Mouse (Mus musculus): Measurements from ENCODE around the gene Cacng1. TPM values are rescaled to one million over a fixed set of nuclear protein-coding genes. Genes with fewer than 3 reads are reported as not detected.

Gene Cacng1
- polyA plus RNA-seq, 1 experiment from 2014 or later: 0.26 TPM

- peaks cover 53% of the 10 kb centered on the region for H3K36me3 ChIP-seq (replicated peaks)
- peaks cover 12% of the 10 kb centered on the region for H3K4me1 ChIP-seq
- H3K9me3 ChIP-seq: no peaks in the 10 kb centered on the region
- no peaks in the 10 kb centered on the region for H3K27me3 ChIP-seq
- H3K9ac ChIP-seq: no peak overlapping the region
- H3K27ac ChIP-seq: no peak overlapping the region
- no peak for ATAC-seq (ENCODE audit: low FRiP score)
- no peak overlapping the region for H3K4me3 ChIP-seq (replicated peaks)
- H3K4me2 ChIP-seq: no peak overlapping the region
- 90% methylated on average over 5 of the region's 5 CpGs for WGBS
Observed at GRCm38 (mm10) chr11:107674006-107674405, 42.3 kb downstream of the Cacng1 start.

- 87% methylated on average over 4 of the region's 4 CpGs for WGBS
- H3K36me3 ChIP-seq (replicated peaks): peaks cover 75% of the 10 kb centered on the region
Observed at GRCm38 (mm10) chr11:107668977-107669376, 47.3 kb downstream of the Cacng1 start.

DNA sequence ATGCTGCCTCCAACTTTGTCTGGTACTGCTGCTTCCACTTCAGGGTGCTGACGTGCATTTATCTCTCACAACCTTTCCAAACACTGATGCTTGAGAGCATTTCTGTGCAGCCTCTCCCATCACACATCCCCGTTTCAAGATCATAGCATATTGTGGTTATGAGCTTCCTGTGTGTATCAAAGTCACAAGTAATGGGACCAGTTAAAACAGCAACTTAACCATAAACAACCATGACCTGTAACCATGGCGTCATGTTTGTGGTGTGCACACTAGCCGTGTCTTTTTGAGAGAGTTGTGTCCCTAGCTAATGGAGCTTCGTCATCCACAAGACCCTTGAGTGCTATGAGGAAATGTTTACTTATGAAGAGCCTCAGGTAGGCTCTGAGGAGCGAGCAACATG lies 48.1 kb downstream of the Cacng1 start:
- H3K9me3 ChIP-seq: no peaks in the 10 kb centered on the region
- H3K36me3 ChIP-seq (replicated peaks): peaks cover 75% of the 10 kb centered on the region
- WGBS: 94% methylated on average over 6 of the region's 6 CpGs
- no peak overlapping the region for H3K4me2 ChIP-seq
- no peak overlapping the region for H3K27ac ChIP-seq
- no peaks in the 10 kb centered on the region for H3K27me3 ChIP-seq
- no peak overlapping the region for H3K4me3 ChIP-seq (replicated peaks)
- ATAC-seq (ENCODE audit: low FRiP score): no peak
- H3K9ac ChIP-seq: no peak overlapping the region
- no peaks in the 10 kb centered on the region for H3K4me1 ChIP-seq

More at GRCm38 (mm10) chr11:107668977-107669376, 47.3 kb downstream of the Cacng1 start:
- H3K9me3 ChIP-seq: no peaks in the 10 kb centered on the region
- no peak overlapping the region for H3K4me2 ChIP-seq
- no peak overlapping the region for H3K27ac ChIP-seq
- H3K27me3 ChIP-seq: no peaks in the 10 kb centered on the region
- ATAC-seq (ENCODE audit: low FRiP score): no peak
- no peaks in the 10 kb centered on the region for H3K4me1 ChIP-seq
- no peak overlapping the region for H3K9ac ChIP-seq
- H3K4me3 ChIP-seq (replicated peaks): no peak overlapping the region

DNA sequence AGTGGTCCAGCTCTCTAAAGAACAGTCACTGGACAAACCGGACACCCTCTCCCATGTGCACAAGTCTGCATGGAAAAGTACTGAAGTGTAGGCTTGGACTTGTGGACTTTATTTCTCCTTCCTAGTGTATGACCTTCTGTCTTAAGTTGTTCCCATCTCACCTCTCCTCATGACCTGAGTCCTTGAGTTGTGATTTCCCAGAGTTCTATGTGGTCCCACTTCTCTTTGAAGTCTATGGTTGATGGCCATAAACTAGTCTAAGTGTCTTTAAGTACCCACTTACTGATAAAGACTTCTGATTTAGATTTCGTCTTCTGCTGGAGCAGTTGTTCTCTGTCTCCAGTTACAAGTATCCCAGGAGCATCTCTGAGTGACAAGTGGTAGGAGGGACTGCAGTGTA lies 48.8 kb downstream of the Cacng1 start:
- Histone ChIP-seq H3K27me3 (no peaks in the 10 kb centered on the region), H3K36me3 (replicated peaks) (peaks cover 77% of the 10 kb centered on the region)
- WGBS: 86% methylated on average over 2 of the region's 2 CpGs

DNA sequence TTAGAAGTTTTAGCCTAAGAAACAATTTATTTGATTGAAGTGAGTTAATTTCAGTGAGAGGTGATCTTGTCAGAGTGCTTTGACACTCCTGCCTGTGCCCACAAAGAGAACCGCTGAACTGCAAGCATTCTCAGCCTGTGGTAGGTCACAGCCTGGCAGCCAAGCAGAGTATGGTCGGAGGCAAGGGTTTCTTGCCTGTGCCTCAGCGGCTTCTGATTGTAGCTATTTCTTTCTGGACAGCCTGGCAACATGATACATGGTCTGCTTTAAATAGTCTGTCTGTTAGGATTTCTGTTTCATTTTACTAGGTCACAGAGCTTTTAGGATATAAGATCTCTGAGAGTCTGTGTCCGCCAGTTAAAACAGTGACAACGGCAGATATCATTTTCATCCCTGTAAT lies 53.7 kb downstream of the Cacng1 start:
- H3K36me3 ChIP-seq (replicated peaks): peaks cover 69% of the 10 kb centered on the region
- H3K27me3 ChIP-seq: no peaks in the 10 kb centered on the region
- no peaks in the 10 kb centered on the region for H3K4me1 ChIP-seq
- no peak overlapping the region for H3K4me2 ChIP-seq
- H3K9me3 ChIP-seq: no peaks in the 10 kb centered on the region
- no peak overlapping the region for H3K27ac ChIP-seq
- no peak for ATAC-seq (ENCODE audit: low FRiP score)
- no peak overlapping the region for H3K9ac ChIP-seq
- 89% methylated on average over 5 of the region's 5 CpGs for WGBS
- no peak overlapping the region for H3K4me3 ChIP-seq (replicated peaks)

More for the DNA sequence above, 48.8 kb downstream of the Cacng1 start:
- ATAC-seq (ENCODE audit: low FRiP score): no peak
- H3K4me2 ChIP-seq: no peak overlapping the region
- H3K4me1 ChIP-seq: no peaks in the 10 kb centered on the region
- H3K9ac ChIP-seq: no peak overlapping the region
- no peak overlapping the region for H3K27ac ChIP-seq
- no peaks in the 10 kb centered on the region for H3K9me3 ChIP-seq
- no peak overlapping the region for H3K4me3 ChIP-seq (replicated peaks)

DNA sequence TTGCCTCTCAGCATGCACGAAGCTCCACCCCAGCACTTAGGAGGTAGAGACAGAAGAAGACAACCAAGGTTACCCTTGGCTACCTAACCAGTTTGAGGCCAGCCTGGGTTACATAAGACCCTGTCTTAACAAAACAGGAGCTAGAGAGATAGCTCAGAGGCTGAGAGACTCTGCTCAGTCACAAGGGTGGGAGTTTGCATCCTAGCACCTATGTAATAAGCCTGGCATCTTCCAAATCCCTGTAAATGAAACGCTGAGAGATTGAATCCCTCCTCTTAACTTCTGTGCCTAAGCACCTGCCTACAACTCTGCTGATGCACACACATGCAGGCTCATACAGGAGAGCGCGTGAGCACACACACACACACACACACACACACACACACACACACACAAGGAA lies 55.9 kb downstream of the Cacng1 start:
- no peak overlapping the region for H3K27ac ChIP-seq
- no peak overlapping the region for H3K9ac ChIP-seq
- H3K27me3 ChIP-seq: no peaks in the 10 kb centered on the region
- H3K9me3 ChIP-seq: no peaks in the 10 kb centered on the region
- no peak for ATAC-seq (ENCODE audit: low FRiP score)
- no peak overlapping the region for H3K4me3 ChIP-seq (replicated peaks)
- H3K36me3 ChIP-seq (replicated peaks): peaks cover 68% of the 10 kb centered on the region
- H3K4me1 ChIP-seq: no peaks in the 10 kb centered on the region
- 90% methylated on average over 4 of the region's 4 CpGs for WGBS
- no peak overlapping the region for H3K4me2 ChIP-seq

- ATAC-seq (ENCODE audit: low FRiP score): no peak
- Histone ChIP-seq H3K4me3 (replicated peaks) (no peak overlapping the region), H3K27ac (no peak overlapping the region), H3K4me1 (no peaks in the 10 kb centered on the region), H3K36me3 (replicated peaks) (peaks cover 44% of the 10 kb centered on the region), H3K4me2 (no peak overlapping the region), H3K9ac (no peak overlapping the region), H3K9me3 (no peaks in the 10 kb centered on the region), H3K27me3 (no peaks in the 10 kb centered on the region)
- WGBS: 65% methylated on average over 5 of the region's 5 CpGs
Observed at GRCm38 (mm10) chr11:107657117-107657516, 59.2 kb downstream of the Cacng1 start.

DNA sequence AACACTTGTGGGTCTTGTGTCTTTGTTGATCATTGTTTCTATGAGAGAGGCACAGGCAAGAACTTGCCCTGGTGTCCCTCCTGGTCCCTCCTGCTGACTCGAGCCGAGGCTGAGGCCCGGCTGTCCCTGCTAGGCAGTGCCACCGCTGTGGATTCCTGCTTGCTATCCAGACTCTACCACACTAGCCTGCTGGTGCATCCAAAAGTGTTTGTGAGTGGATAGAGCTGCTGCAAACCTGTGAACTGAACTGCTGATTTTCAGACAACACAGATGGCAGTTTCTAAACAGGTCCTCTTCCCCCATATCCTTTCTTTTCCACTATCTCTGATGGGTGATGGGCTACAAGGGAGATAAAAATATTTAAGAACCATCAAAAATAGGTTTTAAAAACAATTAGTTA lies 60.8 kb downstream of the Cacng1 start:
- H3K27ac ChIP-seq: no peak overlapping the region
- H3K4me3 ChIP-seq (replicated peaks): no peak overlapping the region
- 91% methylated on average over 4 of the region's 4 CpGs for WGBS
- no peak overlapping the region for H3K9ac ChIP-seq
- H3K9me3 ChIP-seq: no peaks in the 10 kb centered on the region
- peaks cover 29% of the 10 kb centered on the region for H3K36me3 ChIP-seq (replicated peaks)
- no peaks in the 10 kb centered on the region for H3K4me1 ChIP-seq
- no peak overlapping the region for H3K4me2 ChIP-seq
- H3K27me3 ChIP-seq: no peaks in the 10 kb centered on the region
- no peak for ATAC-seq (ENCODE audit: low FRiP score)

Other genes with a start within 250 kb of the Cacng1 start
- gene Pitpnc1, start 245.8 kb downstream of the Cacng1 start, polyA plus RNA-seq (2016; fragmentation: Nextera tagmentation; extraction: Ambion mirVana): 34.7 and 38.2 TPM in 2 replicates
- 188 and 196 TPM in 2 replicates for gene Psmd12, start 237.0 kb downstream of the Cacng1 start, polyA plus RNA-seq (2016; fragmentation: Nextera tagmentation; extraction: Ambion mirVana)
- 21.1 and 21.7 TPM in 2 replicates for gene Helz, start 168.6 kb downstream of the Cacng1 start, polyA plus RNA-seq (2016; fragmentation: Nextera tagmentation; extraction: Ambion mirVana)
- gene Cacng4, start 78.0 kb upstream of the Cacng1 start, polyA plus RNA-seq (2016; fragmentation: Nextera tagmentation; extraction: Ambion mirVana): 21.0 and 22.8 TPM in 2 replicates
- 1.0 and 1.3 TPM in 2 replicates for gene Cacng5, start 198.5 kb upstream of the Cacng1 start, polyA plus RNA-seq (2016; fragmentation: Nextera tagmentation; extraction: Ambion mirVana)

All from forebrain, embryonic 12.5 days (tissue).